Mouse (Mus musculus) CD4-positive, CD25-positive, alpha-beta regulatory T cell, adult 2 months (primary cell): ENCODE measurements around the gene Olfr506.
"Not testable (repeated sequence)": the region's sequence is repeated elsewhere in the genome, so short reads cannot be mapped to it uniquely, and the experiment has no call there.

Source experiments
- DNase-seq: peaks from one replicate; pipeline ENCODE4 v3.0.0-alpha.2; 2012; ENCODE audit warnings: low read depth, low spot score

The Olfr506 gene

GRCm38 (mm10) chr7:108610487-108610886 lies at the start of gene Olfr506:
Gene Olfr506, plus strand, starts transcription at chr7:108610787.
- DNase-seq: no peak

DNA sequence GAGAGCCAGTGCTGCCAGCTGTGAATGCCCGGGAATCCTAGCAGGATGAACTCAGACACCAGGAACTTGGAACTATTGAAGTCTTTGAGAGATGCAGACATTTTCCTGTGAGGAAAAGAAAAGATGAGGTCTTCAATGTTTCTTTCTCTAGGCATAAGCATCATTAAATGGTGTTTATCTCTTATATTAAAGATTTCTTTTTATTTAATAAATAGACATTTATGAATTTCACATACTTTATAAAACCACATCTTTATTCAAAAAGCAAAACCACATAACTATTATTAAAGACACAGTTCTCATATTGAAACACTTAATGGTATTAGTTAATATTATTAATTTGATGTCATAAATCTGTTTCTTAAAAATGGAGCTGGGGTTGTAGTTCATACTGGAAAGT lies 44.9 kb upstream of the Olfr506 start, which contains the start of gene Olfr504:
Gene Olfr504 (minus strand): TSS at position 101 of the 400 bp plus-strand sequence.
- DNase-seq: no peak

- no peak for DNase-seq
These were observed 20.8 kb upstream of the Olfr506 start for GRCm38 (mm10) chr7:108589797-108590196.

DNA sequence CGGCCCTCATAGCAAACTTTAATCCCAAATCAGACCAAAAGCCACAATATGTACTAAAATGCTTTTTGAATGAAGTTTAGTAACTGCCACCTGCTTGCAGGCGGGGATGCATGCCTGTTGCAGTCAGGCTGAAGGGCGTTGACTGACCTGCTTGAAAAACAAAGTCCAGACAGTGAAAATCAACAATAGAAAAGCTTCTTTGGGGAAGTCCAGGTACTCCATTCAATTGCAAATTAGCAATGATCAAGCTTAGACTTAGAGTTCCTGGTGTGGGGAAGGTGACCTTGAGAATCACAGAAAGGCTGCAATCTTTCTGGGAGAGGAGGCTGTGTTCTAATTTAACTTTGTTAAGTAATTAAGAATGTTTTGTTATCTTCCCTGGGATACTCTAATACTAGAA lies 8.7 kb upstream of the Olfr506 start:
- not testable (repeated sequence) for DNase-seq

- DNase-seq: no peak
These were observed 3.5 kb downstream of the Olfr506 start for GRCm38 (mm10) chr7:108614110-108614509.

DNA sequence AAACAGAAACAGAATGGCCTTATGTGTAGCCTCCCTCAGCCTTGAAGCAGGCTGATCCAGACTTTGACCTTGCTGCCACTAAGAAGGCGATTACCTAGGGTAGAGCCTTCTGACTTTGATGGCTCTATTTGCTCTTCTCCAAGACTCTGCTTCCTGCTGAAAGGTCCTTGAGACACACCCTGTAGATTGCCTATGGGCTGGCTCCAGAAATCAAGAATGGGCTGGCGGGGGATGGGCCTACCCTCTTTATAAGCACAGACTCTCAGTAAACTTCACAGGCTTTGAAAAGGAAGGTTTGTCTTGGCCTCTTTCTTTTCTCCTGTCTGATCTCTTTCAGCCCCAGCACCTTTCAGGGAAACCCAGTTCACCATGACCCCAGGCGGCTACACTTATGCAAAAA lies 6.2 kb downstream of the Olfr506 start:
- DNase-seq: not testable (repeated sequence)

- DNase-seq: no peak
These were observed 10.9 kb downstream of the Olfr506 start, which contains the start of gene Olfr507 for GRCm38 (mm10) chr7:108621514-108621913. Gene Olfr507, plus strand, starts transcription at chr7:108621814.

DNA sequence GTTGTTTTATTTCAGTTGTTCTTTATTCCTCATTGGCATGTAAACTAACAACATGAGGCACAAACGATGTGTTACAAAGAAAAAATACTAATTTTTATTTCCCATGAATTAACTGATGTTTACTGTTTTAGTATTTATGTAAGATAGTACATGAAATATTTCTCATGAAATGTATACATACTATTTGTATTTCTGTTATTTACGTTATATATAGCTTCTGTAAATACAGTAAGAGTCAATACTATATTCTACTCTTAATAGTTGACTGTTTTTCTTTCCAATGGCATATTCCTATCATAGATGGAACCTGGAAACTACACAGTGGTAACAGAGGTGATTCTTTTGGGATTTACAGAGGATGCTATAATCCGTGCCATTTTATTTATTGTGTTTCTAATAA lies 19.1 kb downstream of the Olfr506 start, which contains the start of gene Olfr508:
Gene Olfr508 (plus strand): TSS at position 301 of the 400 bp plus-strand sequence.
- no peak for DNase-seq

DNA sequence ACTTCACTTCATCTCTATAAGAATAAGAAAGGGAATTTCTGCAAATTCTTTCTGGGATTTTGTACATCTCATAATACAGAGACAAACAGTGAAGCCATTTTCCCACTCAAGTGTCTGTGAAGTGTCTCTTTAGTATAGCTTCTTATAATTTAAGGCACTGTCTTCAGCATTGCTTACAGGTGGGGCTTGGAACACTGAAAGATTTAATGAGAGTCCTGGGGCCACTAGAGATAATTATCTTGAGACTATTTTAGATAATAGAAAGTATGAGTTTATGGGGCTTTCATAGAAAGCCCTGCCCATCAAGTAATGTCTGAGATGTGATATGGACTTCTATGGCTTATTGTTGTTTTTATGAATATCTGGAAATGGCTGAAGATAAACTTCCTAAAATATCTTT lies 41.2 kb downstream of the Olfr506 start, which contains the start of gene Olfr509:
Gene Olfr509 (minus strand): TSS at position 101 of the 400 bp plus-strand sequence.
- DNase-seq: no peak

- no peak for DNase-seq
These were observed 51.8 kb downstream of the Olfr506 start for GRCm38 (mm10) chr7:108662419-108662818.
